Mouse (Mus musculus) liver, postnatal 0 days (tissue): Measurements from ENCODE around the gene Cntn3.

Experiments
- CTCF ChIP-seq: sonication (generic); IDR thresholded peaks from 2 replicates; pipeline ENCODE4 v1.5.1; 2016; ENCODE audit warnings: antibody characterized with exemption, low read depth
- EP300 ChIP-seq: IDR thresholded peaks from 2 replicates; pipeline ENCODE4 v1.6.1; 2016; ENCODE audit warnings: antibody characterized with exemption, low read depth, mild to moderate bottlenecking

DNA sequence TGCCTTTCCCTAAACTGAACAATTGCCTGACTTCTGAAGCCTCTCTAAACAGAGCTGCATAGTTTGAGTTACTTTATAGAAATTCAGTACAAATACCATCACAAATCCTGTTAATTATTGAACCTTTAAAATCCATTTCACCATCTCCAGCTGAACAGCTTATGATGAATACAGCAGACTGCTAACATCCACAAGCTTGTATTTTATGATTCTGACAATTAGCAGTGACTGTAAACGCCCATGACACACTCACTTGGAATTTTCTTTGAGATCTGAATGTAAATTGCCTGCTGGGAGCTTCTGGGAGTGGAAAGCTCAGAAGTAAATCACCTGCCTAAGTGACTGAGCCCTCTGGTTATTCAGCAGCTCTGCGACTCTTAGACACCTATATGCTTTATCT, 459.3 kb downstream of the Cntn3 start:
- TF ChIP-seq CTCF (no peak), EP300 (no peak)
